Mouse (Mus musculus) lung, adult 2 months (tissue): ENCODE data around the gene Kcnj14.

Source experiments
- CTCF ChIP-seq: fragments of 200-500 bp; IDR thresholded peaks from 2 replicates; pipeline ENCODE4 v1.5.1; 2011; ENCODE audit warnings: mild to moderate bottlenecking, low read length, control low read depth; ENCODE audit not compliant: insufficient read depth
- POLR2A ChIP-seq: fragments of 200-500 bp; IDR thresholded peaks from 2 replicates; pipeline ENCODE4 v1.6.1; 2011; ENCODE audit warnings: low read depth, mild to moderate bottlenecking, control low read depth, low read length, borderline replicate concordance; ENCODE audit errors: extremely low read depth

DNA sequence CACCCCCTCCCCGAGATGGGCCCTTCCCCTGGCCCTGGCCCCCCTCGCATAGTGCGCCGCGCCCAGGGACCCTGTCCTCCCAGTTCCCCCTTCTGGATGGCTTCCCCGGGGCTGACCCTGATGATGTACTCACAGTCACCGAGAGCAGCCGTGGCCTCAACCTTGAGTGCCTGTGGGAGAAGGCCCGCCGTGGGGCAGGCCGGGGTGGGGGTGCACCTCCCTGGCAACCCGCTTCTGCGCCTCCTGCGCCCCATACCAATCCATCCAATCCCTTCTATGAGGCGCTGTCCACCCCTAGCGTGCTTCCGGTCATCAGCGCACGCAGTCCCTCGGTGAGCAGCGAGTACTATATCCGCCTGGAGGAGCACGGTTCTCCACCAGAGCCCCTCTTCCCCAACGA lies 31.3 kb downstream of the Kcnj14 start:
- TF ChIP-seq CTCF (no peak), POLR2A (no peak)
